Mouse (Mus musculus) heart, adult 2 months (tissue): Measurements from ENCODE around the gene Psmc3ip.

ENCODE experiments used
- EP300 ChIP-seq: fragments of 200-500 bp; IDR thresholded peaks from 2 replicates; pipeline ENCODE4 v1.6.1; 2011; ENCODE audit warnings: low read depth, low read length, control low read depth; ENCODE audit not compliant: insufficient read depth
- POLR2A ChIP-seq: fragments of 200-500 bp; IDR thresholded peaks from 2 replicates; pipeline ENCODE4 v1.6.1; 2011; ENCODE audit warnings: mild to moderate bottlenecking, low read depth, low read length, control low read depth; ENCODE audit not compliant: insufficient read depth

- TF ChIP-seq EP300 (peak; percentile 76), POLR2A (peak; percentile 89)
Measured at GRCm38 (mm10) chr11:101086756-101087681, 8.2 kb downstream of the Psmc3ip start, which contains the start of gene Mlx.
